Mouse (Mus musculus) layer of hippocampus, adult 8-10 months (tissue): ENCODE data around the gene Tsacc. TPM values are rescaled to one million over a fixed set of nuclear protein-coding genes. Genes with fewer than 3 reads are reported as not detected.
A peak's percentile ranks its signal among the peaks of the same experiment; 100 is the strongest.

Experiments
- DNase-seq, 2 experiments: peaks; one replicate each; pipeline ENCODE4 v3.0.0; 2022; ENCODE audit warnings: low spot score in 2 of 2
- total RNA-seq, 4 experiments: library from RNA; stranded (reverse); gene quantifications; 2 replicates each; pipeline ENCODE4 v1.2.4; 2022

The Tsacc gene
- total RNA-seq, 4 experiments from 2014 or later, result 4.0 to 7.0 (median 4.4) TPM

DNA sequence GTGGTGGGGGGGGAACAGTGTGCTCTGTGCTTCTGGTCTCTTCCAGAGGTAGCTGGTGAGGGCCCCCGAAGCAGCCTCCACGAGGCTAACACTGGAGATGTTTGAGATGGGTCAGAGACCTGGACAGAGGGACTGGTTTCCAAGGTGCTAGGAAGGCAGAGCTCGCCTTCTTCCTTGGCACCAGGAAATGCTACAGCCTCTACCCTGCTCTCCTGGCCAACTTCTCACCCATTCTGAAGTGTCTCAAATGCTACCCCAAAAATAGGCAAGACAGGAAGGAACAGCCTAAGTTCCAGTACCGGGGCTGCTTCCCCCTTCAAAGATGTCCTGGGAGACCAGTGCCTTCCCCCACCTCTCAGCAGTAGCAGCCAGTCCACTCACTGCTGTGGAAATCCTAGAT, 57.4 kb downstream of the Tsacc start:
- peak in 1 of 2 experiments; percentile 60 for DNase-seq

DNA sequence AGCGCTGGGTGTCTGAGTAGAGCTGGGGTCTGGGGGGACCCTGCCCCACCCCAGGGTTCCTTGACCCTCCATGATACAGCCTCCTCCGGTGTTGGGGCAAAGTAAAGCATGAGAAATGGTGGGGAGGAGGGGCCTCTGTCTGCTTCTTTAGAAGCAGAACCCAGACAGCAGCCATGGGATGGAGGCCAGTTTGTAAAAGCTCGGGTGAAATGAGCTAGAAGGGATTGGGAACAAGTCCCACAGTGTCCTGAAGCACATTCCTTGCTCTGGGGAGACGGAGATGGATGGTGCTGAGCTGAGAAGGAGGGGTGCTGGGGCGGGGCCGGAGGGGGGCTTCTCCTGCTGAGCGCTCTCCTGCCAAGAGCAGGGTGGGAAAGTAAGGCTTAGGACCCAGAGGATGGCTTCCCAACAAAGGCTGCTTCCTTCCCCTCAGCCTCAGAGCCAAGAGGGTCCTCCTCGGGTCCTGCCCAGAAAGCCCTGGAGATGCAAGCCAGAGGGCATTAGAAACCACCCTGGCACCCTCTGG, 57.9 kb downstream of the Tsacc start:
- peak in 1 of 2 experiments; percentile 64 for DNase-seq

DNA sequence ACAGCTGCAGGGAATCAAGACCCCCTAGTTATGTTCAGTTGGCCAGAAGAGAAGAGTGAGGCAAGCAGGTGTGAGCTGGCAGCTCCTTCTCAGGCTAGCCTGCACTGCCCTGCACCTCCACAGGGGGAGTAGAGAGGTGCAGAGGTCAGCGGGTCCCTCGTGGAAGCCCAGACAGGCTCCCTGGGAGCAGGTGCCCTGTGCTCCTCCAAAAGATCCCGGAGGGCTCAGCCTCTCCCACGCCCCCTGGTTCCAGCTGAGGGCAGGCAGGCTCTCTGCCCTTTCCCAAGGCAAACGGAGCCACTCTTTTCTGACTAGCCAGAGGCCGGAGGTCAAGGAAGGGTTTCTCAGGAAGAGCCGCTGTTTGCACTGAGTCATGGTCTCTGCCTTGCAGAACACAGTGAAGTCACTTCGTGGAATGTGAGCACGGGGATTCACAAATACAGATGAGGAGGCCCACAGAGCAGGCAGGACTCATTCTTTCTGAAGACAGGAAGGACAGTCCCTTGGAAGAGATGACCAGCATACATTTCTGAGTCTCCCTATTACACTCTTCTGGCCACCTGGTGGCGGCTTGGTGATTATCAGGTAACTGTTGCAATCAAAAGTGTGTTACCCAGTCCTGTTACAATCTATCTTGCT, 59.1 kb downstream of the Tsacc start:
- no peak for DNase-seq

DNA sequence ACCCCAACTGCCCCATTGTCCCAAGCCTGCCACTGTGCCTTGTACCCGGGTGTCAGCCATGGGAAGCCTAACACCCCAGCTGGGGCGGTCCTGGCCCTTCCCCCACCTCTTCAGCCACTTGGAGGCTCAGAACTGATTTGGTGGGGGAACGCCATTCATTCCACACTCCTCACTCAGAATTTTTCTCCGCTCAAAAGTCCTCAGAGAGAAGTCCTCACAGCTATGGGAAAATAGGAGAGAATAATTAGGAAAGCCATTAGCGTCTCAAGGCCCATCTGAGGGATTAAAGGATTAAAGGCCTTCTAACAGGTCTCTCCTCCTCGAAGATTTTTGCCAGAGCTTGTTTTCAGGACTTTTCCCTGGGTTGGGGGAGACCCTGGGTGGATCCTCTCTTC, 59.6 kb downstream of the Tsacc start:
- DNase-seq, result no peak

DNA sequence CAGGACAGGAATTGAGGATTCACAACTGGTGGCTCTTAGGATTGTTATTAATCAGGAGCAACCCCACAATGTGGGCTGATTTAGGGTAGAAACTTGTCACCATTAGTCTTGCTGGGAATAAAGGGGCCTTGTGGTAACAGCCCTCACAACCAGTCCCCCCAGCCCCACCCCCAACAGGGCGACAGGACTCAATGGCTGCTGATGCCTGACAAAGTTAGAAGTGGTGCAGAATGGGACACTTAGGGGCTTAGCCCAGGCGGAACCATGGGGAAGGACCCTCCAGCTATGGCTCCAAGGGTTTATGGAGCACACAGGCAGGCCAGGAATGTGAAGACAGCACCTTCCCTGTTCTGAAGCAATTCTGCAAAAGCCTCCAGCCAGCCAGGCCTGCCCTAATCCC, 61.2 kb downstream of the Tsacc start:
- no peak for DNase-seq

DNA sequence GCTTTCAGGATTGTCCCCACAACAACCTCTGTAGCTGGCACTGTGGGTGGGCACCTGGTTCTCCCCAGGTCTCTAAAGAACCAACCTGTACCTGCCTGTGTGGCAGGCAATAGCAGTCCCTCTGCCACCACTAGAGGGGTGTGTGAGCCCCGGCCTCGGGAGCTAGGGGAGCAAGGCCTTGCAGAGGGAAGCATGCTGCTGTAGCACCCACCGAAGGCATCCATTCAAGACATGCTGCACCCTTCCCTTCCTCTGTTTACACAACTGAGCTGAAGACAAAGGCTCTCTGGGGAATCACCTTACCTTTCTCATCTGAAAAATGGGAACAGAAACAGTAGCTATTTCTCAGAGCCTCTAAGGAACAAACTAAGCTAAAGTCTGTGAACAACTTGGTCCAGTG, 61.6 kb downstream of the Tsacc start:
- DNase-seq, result no peak

DNA sequence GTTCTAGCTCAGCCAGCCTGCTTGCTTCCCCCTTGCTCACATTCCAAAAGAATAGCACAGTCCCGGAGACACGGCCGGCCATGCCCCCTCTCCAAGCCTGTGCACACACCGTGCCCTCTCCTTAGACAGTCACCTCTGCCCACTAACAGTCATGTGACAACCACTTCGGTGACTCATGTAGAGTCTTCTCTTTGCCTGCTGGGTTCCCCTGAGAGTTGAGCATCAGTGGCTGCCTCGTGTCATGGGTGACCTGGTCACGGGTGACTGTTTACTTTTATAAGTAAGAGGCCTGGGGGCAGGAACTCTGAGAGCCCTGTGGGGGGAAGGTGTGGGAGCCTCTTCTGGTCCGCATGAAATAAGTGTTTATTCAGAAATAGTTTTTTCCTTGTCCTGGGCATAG, 62.8 kb downstream of the Tsacc start:
- no peak for DNase-seq

DNA sequence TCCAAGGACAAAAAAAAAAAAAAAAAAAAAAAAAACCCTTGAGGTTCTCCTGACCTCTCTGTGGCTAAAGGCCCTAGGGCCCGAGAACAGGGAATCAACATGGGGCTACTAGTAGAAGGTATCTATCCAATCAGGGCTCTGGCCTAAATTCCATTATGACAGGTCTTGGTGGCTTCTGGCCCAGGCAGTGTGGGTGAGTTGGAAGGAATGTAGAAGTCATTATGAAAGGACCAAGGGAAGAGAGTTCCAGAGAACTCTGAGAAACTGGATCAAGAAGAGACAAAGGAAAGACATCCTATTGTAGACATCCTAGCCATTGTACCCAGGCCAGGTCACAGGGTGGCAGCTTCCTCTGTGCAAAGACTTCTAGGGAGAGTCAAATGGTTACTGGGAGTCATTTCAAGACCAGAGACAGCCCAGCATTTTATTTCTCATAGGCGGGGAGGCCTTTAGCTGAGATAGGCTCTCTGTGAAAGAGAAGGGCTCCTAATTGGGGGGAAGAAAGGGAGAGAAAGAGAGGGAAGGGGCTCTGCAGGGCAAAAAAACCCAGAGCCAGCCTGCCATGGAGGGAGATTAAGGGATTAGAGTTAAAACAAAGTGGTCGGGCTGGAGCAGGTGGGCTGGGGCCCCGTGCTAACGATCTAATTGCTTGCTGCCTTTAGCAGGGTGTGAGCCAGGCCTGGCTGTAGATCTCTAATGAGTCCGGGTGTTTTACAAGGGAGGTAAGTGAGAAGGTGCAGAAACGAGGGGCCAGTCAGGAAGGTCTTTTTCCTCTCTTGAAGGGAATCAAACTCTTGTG, 63.7 kb downstream of the Tsacc start:
- DNase-seq, result no peak

Other genes with a start within 250 kb of the Tsacc start
- gene Naxe, start 238.5 kb downstream of the Tsacc start, total RNA-seq, result 10 to 100 TPM; 67.5 to 89.0 (median 81.9) TPM
- not detected for gene Ttc24, start 218.7 kb downstream of the Tsacc start, total RNA-seq
- 1 to 10 TPM in 1 of 4 experiments, under 1 TPM in 3; 0.12 to 1.2 (median 0.56) TPM for gene Iqgap3, start 215.0 kb downstream of the Tsacc start, total RNA-seq
- gene Mef2d, start 154.6 kb downstream of the Tsacc start, total RNA-seq, result 100 to 1,000 TPM; 189 to 206 (median 196) TPM
- not detected for gene Rhbg, start 42.3 kb downstream of the Tsacc start, total RNA-seq
- under 1 TPM in 2 of 4 experiments, not detected in 2; 0.45 to 0.54 TPM for gene Gm38392, start 9.8 kb downstream of the Tsacc start, total RNA-seq
- 100 to 1,000 TPM; 172 to 207 (median 187) TPM for gene Cct3, start 117 bp upstream of the Tsacc start, total RNA-seq
- 100 to 1,000 TPM in 2 of 4 experiments, 10 to 100 TPM in 2; 92.1 to 138 (median 99.4) TPM for gene Glmp, start 28.0 kb upstream of the Tsacc start, total RNA-seq
- 1 to 10 TPM; 1.3 to 2.7 (median 1.7) TPM for gene Tmem79, start 39.1 kb upstream of the Tsacc start, total RNA-seq
- gene Smg5, start 39.3 kb upstream of the Tsacc start, total RNA-seq, result 10 to 100 TPM; 68.5 to 94.9 (median 74.2) TPM
- gene Paqr6, start 67.6 kb upstream of the Tsacc start, total RNA-seq, result 10 to 100 TPM; 16.8 to 25.2 (median 19.3) TPM
- 1 to 10 TPM; 1.0 to 2.5 (median 2.0) TPM for gene Bglap3, start 75.7 kb upstream of the Tsacc start, total RNA-seq
- gene Bglap2, start 81.7 kb upstream of the Tsacc start, total RNA-seq, result 1 to 10 TPM in 2 of 4 experiments, not detected in 2; 1.6 to 2.8 TPM
- gene Bglap, start 87.5 kb upstream of the Tsacc start, total RNA-seq, result 1 to 10 TPM in 1 of 4 experiments, not detected in 3; 1.3 TPM
- gene Pmf1, start 113.3 kb upstream of the Tsacc start, total RNA-seq, result 1 to 10 TPM; 5.5 to 8.3 (median 6.0) TPM
- 10 to 100 TPM; 66.0 to 72.8 (median 68.6) TPM for gene Slc25a44, start 128.1 kb upstream of the Tsacc start, total RNA-seq
- gene Sema4a, start 164.2 kb upstream of the Tsacc start, total RNA-seq, result 10 to 100 TPM; 43.0 to 52.1 (median 50.8) TPM
- 10 to 100 TPM; 38.0 to 45.6 (median 40.2) TPM for gene Lmna, start 213.0 kb upstream of the Tsacc start, total RNA-seq
- gene Mex3a, start 235.4 kb upstream of the Tsacc start, total RNA-seq, result 1 to 10 TPM; 2.4 to 2.8 (median 2.6) TPM